Mouse (Mus musculus) midbrain, postnatal 0 days (tissue): ENCODE measurements around the gene BC028528. TPM values are rescaled to one million over a fixed set of nuclear protein-coding genes. Genes with fewer than 3 reads are reported as not detected.

Experiments
- ATAC-seq: fragments of 200-750 bp; cut with Nextera tagmentation; 2 replicates; pipeline ENCODE4 v1.8.0; 2017; ENCODE audit warnings: moderate number of reproducible peaks, mild to moderate bottlenecking, moderate TSS enrichment, moderate library complexity; ENCODE audit not compliant: low FRiP score
- DNase-seq: peaks from one replicate; pipeline ENCODE4 v3.0.0-alpha.2; 2015; ENCODE audit warnings: low spot score
- H3K27ac ChIP-seq: fragments of 300-500 bp; sonication (generic); 2 replicates; pipeline ENCODE4 v1.5.1; 2014; ENCODE audit warnings: low read depth, mild to moderate bottlenecking, low read length, mixed read lengths
- H3K27me3 ChIP-seq: fragments of 300-500 bp; sonication (generic); 2 replicates; pipeline ENCODE4 v1.6.1; 2014; ENCODE audit warnings: low read length, control low read depth, mixed read lengths; ENCODE audit not compliant: insufficient read depth
- H3K36me3 ChIP-seq: fragments of 300-500 bp; sonication (generic); 2 replicates; pipeline ENCODE4 v1.6.1; 2014; ENCODE audit warnings: low read length, control low read depth, mixed read lengths; ENCODE audit not compliant: insufficient read depth
- H3K4me1 ChIP-seq: fragments of 300-500 bp; sonication (generic); 2 replicates; pipeline ENCODE4 v1.6.1; 2014; ENCODE audit warnings: mild to moderate bottlenecking, control low read depth, antibody characterized with exemption, low read length, mixed read lengths; ENCODE audit not compliant: insufficient read depth
- H3K4me2 ChIP-seq: fragments of 300-500 bp; sonication (generic); 2 replicates; pipeline ENCODE4 v1.6.1; 2014; ENCODE audit warnings: low read depth, mild to moderate bottlenecking, low read length, mixed read lengths; ENCODE audit not compliant: poor library complexity, severe bottlenecking
- H3K4me3 ChIP-seq: fragments of 300-500 bp; sonication (generic); 2 replicates; pipeline ENCODE4 v1.5.1; 2014; ENCODE audit warnings: low read depth, mild to moderate bottlenecking, low read length, moderate library complexity
- H3K9ac ChIP-seq: fragments of 300-500 bp; sonication (generic); replicated peaks from 2 replicates; pipeline ENCODE4 v1.6.1; 2014; ENCODE audit warnings: mild to moderate bottlenecking, low read length, moderate library complexity, mixed read lengths; ENCODE audit not compliant: poor library complexity, severe bottlenecking
- H3K9me3 ChIP-seq: fragments of 300-500 bp; sonication (generic); 2 replicates; pipeline ENCODE4 v1.6.1; 2016; ENCODE audit warnings: low read length, control low read depth
- CTCF ChIP-seq: IDR thresholded peaks from 2 replicates; pipeline ENCODE4 v1.5.1; 2016; ENCODE audit warnings: antibody characterized with exemption, mild to moderate bottlenecking
- WGBS: fragments of 180-500 bp; shearing (Covaris S2); extraction: QIAGEN DNeasy Blood & Tissue Kit; methylation state at CpG from one replicate; pipeline ENCODE4 v1.1.7; 2014; 5-methylcytosine and 5-hydroxymethylcytosine counted together
- polyA plus RNA-seq: library from polyadenylated mRNA; unstranded; fragments of >200 nt; fragmentation: Nextera tagmentation; extraction: Ambion mirVana; gene quantifications from 2 replicates; pipeline ENCODE4 v1.2.1, GENCODE M21; 2015
- total RNA-seq: library from RNA; depleted of rRNA; stranded (reverse); fragments of >200 nt; gene quantifications from 2 replicates; pipeline ENCODE4 v1.2.3, GENCODE M21; 2014

Gene BC028528
- total and polyA plus RNA-seq, 2 experiments from 2014 or later, result 14.6 to 27.7 TPM

GRCm38 (mm10) chr3:95932157-95932556 is 40.4 kb upstream of the BC028528 start:
- no peak overlapping the region for H3K27ac ChIP-seq
- peak; percentile 29 for TF ChIP-seq CTCF
- DNase-seq (no peak), ATAC-seq (no peak)
- H3K9me3 ChIP-seq, result no peaks in the 10 kb centered on the region
- no peak overlapping the region for H3K4me3 ChIP-seq
- peaks cover 7% of the 10 kb centered on the region; the same call in 1 of the 2 replicates for H3K36me3 ChIP-seq
- no peak overlapping the region for H3K4me2 ChIP-seq
- H3K4me1 ChIP-seq, result no peaks in the 10 kb centered on the region
- no peak overlapping the region for H3K9ac ChIP-seq
- no peaks in the 10 kb centered on the region for H3K27me3 ChIP-seq
- WGBS, result 60% methylated on average over 1 of the region's 1 CpGs

GRCm38 (mm10) chr3:95931471-95931870 is 39.7 kb upstream of the BC028528 start:
- Histone ChIP-seq H3K27ac (no peak overlapping the region), H3K4me2 (no peak overlapping the region), H3K9me3 (no peaks in the 10 kb centered on the region), H3K4me3 (no peak overlapping the region), H3K27me3 (no peaks in the 10 kb centered on the region), H3K9ac (no peak overlapping the region), H3K4me1 (no peaks in the 10 kb centered on the region), H3K36me3 (peaks cover 7% of the 10 kb centered on the region; the same call in 1 of the 2 replicates)
- TF ChIP-seq CTCF, result no peak
- ATAC-seq, result no peak
- no peak for DNase-seq
- WGBS, result 98% methylated on average over 1 of the region's 1 CpGs

GRCm38 (mm10) chr3:95930471-95930789 is 38.6 kb upstream of the BC028528 start:
- 2% methylated on average over 5 of the region's 5 CpGs for WGBS
- Histone ChIP-seq H3K4me2 (peak overlapping the region; percentile 76), H3K4me1 (no peaks in the 10 kb centered on the region), H3K27ac (no peak overlapping the region), H3K4me3 (peak overlapping the region; percentile 87), H3K9ac (no peak overlapping the region), H3K36me3 (peaks cover 7% of the 10 kb centered on the region; the same call in 1 of the 2 replicates), H3K9me3 (no peaks in the 10 kb centered on the region), H3K27me3 (no peaks in the 10 kb centered on the region)
- DNase-seq (no peak), ATAC-seq (no peak)
- TF ChIP-seq CTCF, result no peak

- DNase-seq, result peak; percentile 42
- Histone ChIP-seq H3K4me3 (peak overlapping the region; percentile 87), H3K36me3 (peaks cover 5% of the 10 kb centered on the region; the same call in 1 of the 2 replicates), H3K4me2 (peak overlapping the region; percentile 76), H3K4me1 (no peaks in the 10 kb centered on the region), H3K9me3 (no peaks in the 10 kb centered on the region), H3K27me3 (no peaks in the 10 kb centered on the region), H3K9ac (peak overlapping the region; percentile 69), H3K27ac (peak overlapping the region; percentile 72)
- ATAC-seq, result peak; percentile 29
- under 1% methylated on average over 91 of the region's 105 CpGs for WGBS
- TF ChIP-seq CTCF, result no peak
Observed at GRCm38 (mm10) chr3:95929581-95930470, 38.0 kb upstream of the BC028528 start.

GRCm38 (mm10) chr3:95928658-95929503 is 37.1 kb upstream of the BC028528 start, which contains the start of gene Anp32e:
Anp32e (plus strand) TSS chr3:95929246.
- Histone ChIP-seq H3K9me3 (no peaks in the 10 kb centered on the region), H3K27me3 (no peaks in the 10 kb centered on the region), H3K27ac (peak within 1 kb of the TSS; percentile 72), H3K4me3 (peak within 1 kb of the TSS; percentile 87), H3K4me1 (no peaks in the 10 kb centered on the region), H3K36me3 (peaks cover 2% of the 10 kb centered on the region; the same call in 1 of the 2 replicates), H3K9ac (peak within 1 kb of the TSS; percentile 69), H3K4me2 (peak within 1 kb of the TSS; percentile 76)
- ATAC-seq (peak; percentile 100), DNase-seq (peak; percentile 100)
- TF ChIP-seq CTCF, result no peak
- WGBS, result under 1% methylated on average over 49 of the region's 49 CpGs
